Mouse (Mus musculus) heart, postnatal 0 days (tissue): Measurements from ENCODE around the gene 1110032A03Rik. TPM values are rescaled to one million over a fixed set of nuclear protein-coding genes. Genes with fewer than 3 reads are reported as not detected.
A peak's percentile ranks its signal among the peaks of the same experiment; 100 is the strongest.

ENCODE experiments used
- ATAC-seq: fragments of 200-750 bp; cut with Nextera tagmentation; 2 replicates; pipeline ENCODE4 v1.8.0; 2017; ENCODE audit warnings: low read depth, moderate number of reproducible peaks, moderate library complexity; ENCODE audit not compliant: insufficient read depth
- DNase-seq: peaks from one replicate; pipeline ENCODE4 v3.0.0-alpha.2; 2016; ENCODE audit warnings: low spot score
- H3K27ac ChIP-seq: fragments of 300-500 bp; sonication (generic); 2 replicates; pipeline ENCODE4 v1.5.1; 2014; ENCODE audit warnings: low read depth, mild to moderate bottlenecking
- H3K27me3 ChIP-seq: fragments of 300-500 bp; sonication (generic); 2 replicates; pipeline ENCODE4 v1.6.1; 2014; ENCODE audit warnings: low read length, mixed read lengths; ENCODE audit not compliant: control insufficient read depth, insufficient read depth
- H3K36me3 ChIP-seq: fragments of 300-500 bp; sonication (generic); replicated peaks from 2 replicates; pipeline ENCODE4 v1.6.1; 2014; ENCODE audit warnings: low read length, mixed read lengths; ENCODE audit not compliant: control insufficient read depth, insufficient read depth
- H3K4me1 ChIP-seq: fragments of 300-500 bp; sonication (generic); 2 replicates; pipeline ENCODE4 v1.6.1; 2014; ENCODE audit warnings: antibody characterized with exemption; ENCODE audit not compliant: control insufficient read depth, insufficient read depth
- H3K4me2 ChIP-seq: fragments of 300-500 bp; sonication (generic); 2 replicates; pipeline ENCODE4 v1.6.1; 2014; ENCODE audit warnings: low read depth, mild to moderate bottlenecking, low read length, moderate library complexity
- H3K4me3 ChIP-seq: fragments of 300-500 bp; sonication (generic); 2 replicates; pipeline ENCODE4 v1.5.1; 2014; ENCODE audit warnings: low read depth, low read length
- H3K9ac ChIP-seq: fragments of 300-500 bp; sonication (generic); replicated peaks from 2 replicates; pipeline ENCODE4 v1.6.1; 2014; ENCODE audit warnings: low read depth, low read length, mixed read lengths
- H3K9me3 ChIP-seq: fragments of 300-500 bp; sonication (generic); replicated peaks from 2 replicates; pipeline ENCODE4 v1.6.1; 2016; ENCODE audit warnings: low read length; ENCODE audit not compliant: control insufficient read depth
- CTCF ChIP-seq: IDR thresholded peaks from 2 replicates; pipeline ENCODE4 v1.5.1; 2016; ENCODE audit warnings: antibody characterized with exemption, control low read depth, low read depth
- EP300 ChIP-seq: IDR thresholded peaks from 2 replicates; pipeline ENCODE4 v1.6.1; 2016; ENCODE audit warnings: antibody characterized with exemption, low read depth
- WGBS: fragments of 180-500 bp; shearing (Covaris S2); extraction: QIAGEN DNeasy Blood & Tissue Kit; methylation state at CpG from one replicate; pipeline ENCODE4 v1.1.7; 2014; 5-methylcytosine and 5-hydroxymethylcytosine counted together
- polyA plus RNA-seq: library from polyadenylated mRNA; unstranded; fragments of >200 nt; fragmentation: Nextera tagmentation; extraction: Ambion mirVana; gene quantifications from 2 replicates; pipeline ENCODE4 v1.2.1, GENCODE M21; 2015
- total RNA-seq: library from RNA; depleted of rRNA; stranded (reverse); fragments of >200 nt; gene quantifications from 2 replicates; pipeline ENCODE4 v1.2.3, GENCODE M21; 2014; ENCODE audit warnings: low replicate concordance; rRNA removed

1110032A03Rik gene
- total RNA-seq (8.0 and 39.5 TPM in 2 replicates), polyA plus RNA-seq (32.6 and 36.8 TPM in 2 replicates)

DNA sequence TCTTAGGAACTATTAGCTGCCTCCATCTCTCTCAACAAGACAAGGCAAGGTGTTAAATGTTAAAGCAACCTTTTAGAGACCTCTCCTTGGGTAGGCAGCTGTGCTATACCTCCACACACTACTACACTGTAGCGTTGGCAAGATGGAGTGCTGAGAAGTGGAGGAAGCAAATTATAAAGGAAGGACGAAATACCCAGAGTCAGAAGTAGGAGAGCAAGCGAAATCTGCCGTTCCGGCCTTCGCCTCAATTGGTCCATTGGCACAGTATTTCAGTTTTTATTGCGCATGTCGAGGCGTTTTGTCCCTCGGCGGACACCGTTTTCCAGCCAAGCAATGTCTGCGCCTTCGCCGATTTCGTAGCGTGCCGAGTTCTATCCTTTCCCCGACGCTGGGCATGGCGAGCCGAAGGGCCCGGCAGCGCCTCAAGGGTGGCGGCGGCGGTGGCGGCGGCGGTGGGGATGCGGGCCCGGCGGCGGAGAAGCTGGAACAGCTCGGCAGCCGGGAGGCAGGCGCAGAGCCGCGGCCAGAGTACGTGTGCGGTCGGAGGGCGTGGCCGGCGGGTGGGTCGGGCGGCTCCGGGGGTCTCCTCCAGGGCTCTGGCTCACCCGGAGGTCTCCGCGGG, at the start of gene 1110032A03Rik, which contains the start of gene Alg9:
1110032A03Rik (minus strand) TSS at position 530 of the 622 bp plus-strand sequence.
Alg9 (plus strand) TSS at position 29 of the 622 bp plus-strand sequence.
- H3K9ac ChIP-seq, result peak within 1 kb of the TSS; percentile 84
- WGBS, result under 1% methylated on average over 42 of the region's 51 CpGs

DNA sequence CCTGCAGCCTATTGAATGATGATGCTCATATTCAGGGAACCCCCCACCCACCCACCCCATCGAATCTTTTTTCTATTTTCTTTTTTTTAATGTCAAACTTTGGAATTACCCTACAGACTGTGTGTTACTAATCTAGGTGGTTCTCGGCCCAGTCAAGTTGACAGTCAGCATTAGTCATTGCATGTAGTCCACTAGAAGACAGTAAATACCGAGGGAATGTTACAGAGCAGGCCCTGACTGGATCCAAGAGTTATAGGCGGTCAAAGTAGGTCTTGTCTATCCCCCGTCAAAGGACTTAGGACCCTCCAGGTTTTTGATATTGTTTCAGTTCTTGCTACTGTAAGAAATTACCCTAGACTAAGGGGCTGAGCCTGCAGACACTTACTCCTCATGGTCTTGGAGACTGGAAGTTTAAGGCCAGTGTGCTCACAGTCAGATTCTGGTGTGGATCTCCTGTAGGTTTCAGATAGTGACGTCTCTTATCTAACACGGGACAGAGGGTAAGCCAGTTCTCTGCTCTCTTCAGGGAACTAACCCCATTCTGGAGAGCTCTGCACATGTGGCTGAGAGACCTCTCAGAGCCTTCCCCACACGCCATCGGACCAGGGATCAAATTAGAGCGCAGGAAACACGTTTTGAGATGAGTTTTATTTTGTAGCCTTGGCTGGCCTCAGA, 48.6 kb upstream of the 1110032A03Rik start:
- Histone ChIP-seq H3K4me3 (no peak overlapping the region), H3K9me3 (no peaks in the 10 kb centered on the region), H3K27ac (no peak overlapping the region), H3K27me3 (no peaks in the 10 kb centered on the region), H3K4me2 (no peak overlapping the region), H3K4me1 (no peaks in the 10 kb centered on the region), H3K36me3 (peaks cover 23% of the 10 kb centered on the region), H3K9ac (no peak overlapping the region)
- TF ChIP-seq CTCF (no peak), EP300 (no peak)
- DNase-seq (no peak), ATAC-seq (no peak)
- 78% methylated on average over 11 of the region's 11 CpGs for WGBS

More for the DNA sequence above, at the start of gene 1110032A03Rik, which contains the start of gene Alg9:
- no peak for TF ChIP-seq CTCF
- TF ChIP-seq EP300, result no peak
- Histone ChIP-seq H3K27ac (peak within 1 kb of the TSS; percentile 63), H3K36me3 (peaks cover 27% of the 10 kb centered on the region; the same call in 1 of the 2 replicates), H3K4me3 (peak within 1 kb of the TSS; percentile 92), H3K9me3 (no peaks in the 10 kb centered on the region), H3K27me3 (no peaks in the 10 kb centered on the region), H3K4me2 (peak within 1 kb of the TSS; percentile 80), H3K4me1 (peaks cover 14% of the 10 kb centered on the region; the same call in 1 of the 2 replicates)
- peak; percentile 75 for DNase-seq
- peak; percentile 63 for ATAC-seq

DNA sequence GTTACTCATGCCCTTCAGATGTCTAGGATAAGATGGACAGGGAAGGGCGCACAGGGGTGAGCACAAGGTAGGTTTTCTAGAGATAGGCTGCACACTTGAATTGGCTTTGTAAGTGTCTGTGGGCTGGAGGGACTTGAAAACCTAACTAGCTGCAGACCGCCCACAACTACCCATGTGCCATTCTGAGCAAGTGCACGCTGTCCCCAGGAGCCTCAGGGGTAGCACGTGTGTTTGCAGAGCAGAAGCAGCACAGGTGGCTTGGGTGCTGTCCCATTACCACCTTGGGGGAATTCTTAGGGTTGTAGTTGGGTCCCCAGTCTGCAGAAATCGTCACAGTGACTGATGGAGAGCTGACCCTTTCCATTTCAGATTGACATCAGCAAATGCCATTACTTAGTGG, 46.9 kb upstream of the 1110032A03Rik start:
- no peak for TF ChIP-seq CTCF
- TF ChIP-seq EP300, result no peak
- no peaks in the 10 kb centered on the region for H3K9me3 ChIP-seq
- no peaks in the 10 kb centered on the region for H3K4me1 ChIP-seq
- no peak overlapping the region for H3K27ac ChIP-seq
- 87% methylated on average over 5 of the region's 5 CpGs for WGBS
- no peaks in the 10 kb centered on the region for H3K27me3 ChIP-seq
- no peak overlapping the region for H3K4me2 ChIP-seq
- H3K4me3 ChIP-seq, result no peak overlapping the region
- no peak overlapping the region for H3K9ac ChIP-seq
- peaks cover 29% of the 10 kb centered on the region for H3K36me3 ChIP-seq
- DNase-seq (no peak), ATAC-seq (no peak)

DNA sequence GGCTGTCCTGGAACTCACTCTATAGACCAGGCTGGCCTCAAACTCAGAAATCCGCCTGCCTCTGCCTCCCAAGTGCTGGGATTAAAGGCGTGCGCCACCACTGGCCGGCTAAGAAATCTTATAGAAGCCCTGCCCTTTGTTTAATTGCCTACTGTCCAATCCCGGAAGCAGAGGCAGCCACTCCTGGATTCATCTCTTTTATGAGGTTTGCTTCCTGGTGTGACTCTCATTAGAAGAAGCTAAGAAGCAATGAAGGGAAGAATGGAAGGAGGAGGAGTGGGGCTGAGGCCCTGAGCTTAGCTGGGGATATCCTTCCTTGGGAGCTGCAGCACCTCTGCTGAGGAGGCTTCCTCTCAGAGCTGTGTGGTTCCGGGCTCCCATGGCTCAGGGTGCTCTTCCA, 46.3 kb upstream of the 1110032A03Rik start:
- H3K36me3 ChIP-seq, result peaks cover 29% of the 10 kb centered on the region
- ATAC-seq (no peak), DNase-seq (no peak)
- H3K27ac ChIP-seq, result no peak overlapping the region
- H3K4me3 ChIP-seq, result no peak overlapping the region
- H3K4me1 ChIP-seq, result no peaks in the 10 kb centered on the region
- H3K27me3 ChIP-seq, result no peaks in the 10 kb centered on the region
- no peak overlapping the region for H3K4me2 ChIP-seq
- no peak overlapping the region for H3K9ac ChIP-seq
- TF ChIP-seq EP300 (no peak), CTCF (no peak)
- H3K9me3 ChIP-seq, result no peaks in the 10 kb centered on the region
- 94% methylated on average over 6 of the region's 6 CpGs for WGBS

DNA sequence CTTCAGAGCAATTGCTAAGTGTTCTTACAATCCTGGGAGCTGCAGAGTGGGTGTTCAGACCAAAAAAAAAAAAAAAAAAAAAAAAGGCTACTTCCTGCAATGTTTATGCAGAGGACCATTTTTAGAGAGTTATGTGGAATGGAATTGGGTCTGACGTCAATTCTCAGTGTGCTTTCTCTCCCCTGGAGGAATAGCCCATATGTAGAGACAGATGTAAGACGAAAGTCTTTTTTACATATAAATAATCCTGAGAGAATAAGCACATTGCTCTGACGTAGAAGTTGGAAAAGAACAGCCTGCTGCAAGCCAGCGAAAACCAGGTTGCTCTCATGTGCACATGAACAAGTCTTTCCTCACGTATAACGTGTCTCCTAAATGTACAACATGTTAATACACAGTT, 44.4 kb upstream of the 1110032A03Rik start:
- H3K27me3 ChIP-seq, result no peaks in the 10 kb centered on the region
- ATAC-seq (no peak), DNase-seq (no peak)
- no peaks in the 10 kb centered on the region for H3K9me3 ChIP-seq
- TF ChIP-seq CTCF (no peak), EP300 (no peak)
- H3K27ac ChIP-seq, result no peak overlapping the region
- H3K4me1 ChIP-seq, result no peaks in the 10 kb centered on the region
- WGBS, result 89% methylated on average over 6 of the region's 6 CpGs
- no peak overlapping the region for H3K4me2 ChIP-seq
- no peak overlapping the region for H3K4me3 ChIP-seq
- H3K9ac ChIP-seq, result no peak overlapping the region
- peaks cover 29% of the 10 kb centered on the region for H3K36me3 ChIP-seq

DNA sequence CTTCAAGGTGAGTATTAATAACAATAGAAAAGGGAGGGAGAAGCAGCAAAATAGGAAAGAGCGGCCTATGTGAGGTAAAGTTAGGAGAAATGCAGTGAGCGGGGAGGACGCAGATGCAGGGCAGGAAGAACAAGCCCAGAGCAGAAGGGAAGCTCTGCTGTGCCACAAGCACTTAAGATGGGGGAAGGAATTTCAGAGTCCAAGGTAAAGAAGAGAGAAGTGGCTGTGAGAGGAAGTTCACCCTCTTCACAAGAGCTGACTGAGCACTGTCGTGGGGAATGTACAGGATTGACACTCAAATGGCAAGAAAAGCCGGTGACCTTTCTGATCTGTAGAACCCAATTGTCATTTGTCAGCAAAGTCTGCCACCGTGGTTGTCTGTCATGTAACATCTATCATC, 42.7 kb upstream of the 1110032A03Rik start:
- Histone ChIP-seq H3K4me3 (no peak overlapping the region), H3K9ac (no peak overlapping the region), H3K27ac (no peak overlapping the region), H3K27me3 (no peaks in the 10 kb centered on the region), H3K9me3 (no peaks in the 10 kb centered on the region), H3K36me3 (peaks cover 29% of the 10 kb centered on the region), H3K4me2 (no peak overlapping the region), H3K4me1 (no peaks in the 10 kb centered on the region)
- 84% methylated on average over 6 of the region's 6 CpGs for WGBS
- TF ChIP-seq CTCF, result no peak
- TF ChIP-seq EP300, result no peak
- no peak for DNase-seq
- ATAC-seq, result no peak
